Mouse (Mus musculus) thymus, postnatal 10 days (tissue): ENCODE data around the gene Zfyve9.

Source experiments
- DNase-seq, 2 experiments: peaks; one replicate each; pipeline ENCODE4 v3.0.0; 2021; ENCODE audit warnings: low spot score in 2 of 2

Zfyve9 gene

GRCm38 (mm10) chr4:108610935-108611334, 169.7 kb downstream of the Zfyve9 start:
- DNase-seq: no peak

GRCm38 (mm10) chr4:108608651-108609050, 171.9 kb downstream of the Zfyve9 start:
- no peak for DNase-seq

DNA sequence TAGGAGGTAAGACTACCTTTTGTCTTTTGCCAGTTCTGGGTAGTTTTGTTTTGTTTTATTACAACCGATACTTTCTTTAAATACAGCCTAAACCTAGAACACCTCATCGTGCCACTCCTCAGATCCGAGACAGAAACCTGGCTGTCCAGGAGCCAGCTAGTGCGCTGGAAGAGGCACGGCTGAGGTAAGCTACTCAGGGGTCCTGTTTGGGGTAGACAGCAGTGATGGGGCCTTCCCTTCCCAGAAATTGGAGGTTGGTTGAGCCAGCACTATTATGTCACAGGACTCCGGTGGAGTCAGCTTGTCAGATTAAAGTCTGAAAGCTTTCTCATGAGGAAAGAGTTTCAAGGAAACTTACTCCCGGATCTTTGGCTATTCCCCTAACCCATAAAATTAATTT, 178.7 kb downstream of the Zfyve9 start:
- DNase-seq: no peak

DNA sequence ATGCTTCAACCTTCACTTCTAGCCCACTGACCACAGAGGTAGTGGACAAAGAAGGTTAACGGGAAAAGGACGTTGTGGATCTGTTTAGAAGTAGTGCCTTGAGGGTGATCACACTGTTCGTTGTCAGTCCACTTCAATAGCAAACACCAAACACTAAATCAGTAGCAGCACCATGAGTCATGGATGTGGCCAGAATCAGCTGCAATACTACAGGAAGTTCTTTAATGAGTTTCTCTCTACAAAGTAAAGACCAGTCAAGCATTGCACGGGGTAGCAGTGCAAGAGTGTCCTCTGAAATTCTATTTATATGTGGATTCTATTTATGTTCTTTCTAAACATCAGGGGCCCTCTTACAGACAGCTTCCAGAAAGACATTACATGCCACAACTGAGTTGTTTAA, 182.3 kb downstream of the Zfyve9 start:
- DNase-seq: no peak

DNA sequence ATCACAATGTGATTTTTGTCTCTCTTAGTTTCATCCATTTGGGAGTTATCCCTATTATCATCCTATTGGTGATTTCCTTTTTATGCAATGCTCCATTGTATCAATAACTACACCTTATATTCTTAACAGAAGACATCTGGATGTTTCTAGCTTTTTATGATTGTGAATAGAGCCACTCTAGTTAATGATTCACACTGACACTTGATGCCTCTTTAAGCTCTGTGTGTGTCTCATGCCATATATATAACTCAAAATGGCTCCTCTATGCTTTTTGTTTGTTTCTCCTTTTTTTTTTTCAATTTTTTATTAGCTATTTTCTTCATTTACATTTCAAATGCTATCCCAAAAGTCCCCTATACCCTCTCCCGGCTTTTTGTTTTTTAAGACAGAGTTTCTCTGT, 184.8 kb downstream of the Zfyve9 start:
- DNase-seq: no peak

DNA sequence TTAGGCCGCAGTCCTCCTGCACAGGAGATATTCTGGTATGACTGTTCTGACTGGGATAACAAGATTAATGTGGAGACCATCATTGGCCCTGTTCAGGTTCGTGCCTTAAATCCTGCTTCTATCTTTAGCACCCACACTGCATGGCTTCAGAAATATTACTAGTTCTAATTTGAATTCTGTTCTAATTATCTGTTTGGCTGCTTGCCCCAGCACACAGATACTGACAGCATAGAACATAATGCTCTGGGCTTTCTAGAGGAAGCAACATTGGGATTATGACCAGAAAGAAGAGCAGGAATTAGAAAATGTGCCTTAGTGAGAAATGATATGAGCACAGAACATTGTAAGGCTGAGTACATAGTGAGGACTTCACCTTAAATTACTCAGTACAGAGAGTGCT, 187.2 kb downstream of the Zfyve9 start:
- DNase-seq: no peak
